Comparison of ENCODE assay signal across 12 mouse cellular contexts in the genomic region with DNA sequence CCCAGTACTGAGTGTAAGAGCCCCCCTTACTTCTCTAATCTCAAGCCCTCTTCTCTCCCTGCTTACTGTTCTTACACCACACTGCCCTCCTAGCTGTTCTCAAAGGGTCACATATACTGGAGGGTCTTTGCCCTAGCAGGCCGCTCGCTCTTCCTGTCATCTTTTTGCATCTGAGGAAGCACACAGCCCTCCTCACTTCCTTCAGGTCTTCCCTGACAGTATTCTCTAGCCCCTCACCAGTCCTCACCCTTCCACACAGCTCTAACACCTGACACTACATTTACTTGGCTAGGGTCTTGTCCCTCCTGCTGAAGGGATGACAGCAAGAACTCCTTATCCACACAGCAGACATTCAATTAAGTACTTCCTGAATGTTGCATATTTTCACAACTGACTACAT. TPM values are rescaled to one million over a fixed set of nuclear protein-coding genes. Genes with fewer than 3 reads are reported as not detected.
DNase-seq lines count a peak whose midpoint lies in the region; ATAC-seq and TF ChIP-seq lines count a peak whose summit lies in the region.
"Had no signal": no experiment of that assay in that cellular context is flagged by ENCODE, and none has a peak within 500 bp of the region (broad histone marks: within the 10 kb centered on the region; RNA-seq: fewer than 3 reads in every experiment).

No protein-coding gene starts in this region.

- ATAC-seq in forebrain, embryonic 13.5 days: no peak
- no peak for ATAC-seq in forebrain, embryonic 12.5 days (ENCODE audit: low FRiP score)
- no peak for ATAC-seq in kidney, postnatal 0 days (replicated peaks; ENCODE audit: low FRiP score, low read depth)
- no peak for ATAC-seq in kidney, embryonic 14.5 days (ENCODE audit: low FRiP score, low TSS enrichment)
- no peak for ATAC-seq in G1E (ENCODE audit: extremely low read depth, insufficient number of reproducible peaks, low FRiP score, poor library complexity, severe bottlenecking)
- ATAC-seq in liver, embryonic 15.5 days (ENCODE audit: insufficient read depth): no peak

- peak overlapping the region; percentile 26 for H3K9ac ChIP-seq in forebrain, embryonic 13.5 days
- no peak overlapping the region for H3K9ac ChIP-seq in forebrain, embryonic 12.5 days
- no peak overlapping the region for H3K9ac ChIP-seq in kidney, postnatal 0 days (ENCODE audit: low read depth, low read length)
- H3K9ac ChIP-seq in kidney, embryonic 14.5 days (ENCODE audit: low read depth, low read length): no peak overlapping the region
- H3K9ac ChIP-seq in liver, embryonic 15.5 days: peak overlapping the region; percentile 28

- no peak for TF ChIP-seq CTCF in kidney, postnatal 0 days (IDR thresholded peaks at IDR 0.05; ENCODE audit: low read depth)
- TF ChIP-seq CTCF in G1E (IDR thresholded peaks at IDR 0.05; ENCODE audit: low read depth, low read length): no peak

- H3K4me3 ChIP-seq in forebrain, embryonic 13.5 days: no peak overlapping the region
- no peak overlapping the region for H3K4me3 ChIP-seq in forebrain, embryonic 12.5 days (replicated peaks)
- 0 out of 2 replicates have a peak overlapping the region, but pooled peaks have one; percentile 7 for H3K4me3 ChIP-seq in kidney, postnatal 0 days (replicated peaks; ENCODE audit: low read depth, low read length)
- H3K4me3 ChIP-seq in kidney, embryonic 14.5 days (ENCODE audit: low read length): no peak overlapping the region
- H3K4me3 ChIP-seq in G1E (ENCODE audit: low read depth, low read length): peak overlapping the region; percentile 28; the same call in 1 of the 2 replicates
- H3K4me3 ChIP-seq in liver, embryonic 15.5 days (replicated peaks): peak overlapping the region; percentile 93

- H3K4me1 ChIP-seq in forebrain, embryonic 13.5 days: peaks cover 28% of the 10 kb centered on the region
- H3K4me1 ChIP-seq in forebrain, embryonic 12.5 days: peaks cover 27% of the 10 kb centered on the region
- H3K4me1 ChIP-seq in kidney, postnatal 0 days (replicated peaks; ENCODE audit: insufficient read depth, low read length): peaks cover 8% of the 10 kb centered on the region; the same call in 1 of the 2 replicates
- peaks cover 24% of the 10 kb centered on the region; the same call in 1 of the 2 replicates for H3K4me1 ChIP-seq in kidney, embryonic 14.5 days (ENCODE audit: control insufficient read depth, insufficient read depth, low read length)
- H3K4me1 ChIP-seq in G1E (ENCODE audit: insufficient read depth, low read depth, low read length): peaks cover 63% of the 10 kb centered on the region
- peaks cover 63% of the 10 kb centered on the region for H3K4me1 ChIP-seq in liver, embryonic 15.5 days (replicated peaks)

- H3K27ac ChIP-seq in forebrain, embryonic 13.5 days: no peak overlapping the region
- H3K27ac ChIP-seq in forebrain, embryonic 12.5 days: no peak overlapping the region
- H3K27ac ChIP-seq in kidney, postnatal 0 days: no peak overlapping the region
- no peak overlapping the region for H3K27ac ChIP-seq in kidney, embryonic 14.5 days (ENCODE audit: low read depth, low read length)
- peak overlapping the region; percentile 64 for H3K27ac ChIP-seq in liver, embryonic 15.5 days (replicated peaks)

- H3K4me2 ChIP-seq in forebrain, embryonic 13.5 days: peak overlapping the region; percentile 18; the same call in 1 of the 2 replicates
- no peak overlapping the region for H3K4me2 ChIP-seq in forebrain, embryonic 12.5 days
- peak overlapping the region; percentile 82 for H3K4me2 ChIP-seq in kidney, postnatal 0 days (ENCODE audit: low read length)
- H3K4me2 ChIP-seq in kidney, embryonic 14.5 days (replicated peaks; ENCODE audit: low read depth, low read length): no peak overlapping the region; the same call in 1 of the 2 replicates
- H3K4me2 ChIP-seq in liver, embryonic 15.5 days: peak overlapping the region; percentile 77
- H3K4me2 ChIP-seq: midbrain, embryonic 11.5 days had no signal

- WGBS in forebrain, embryonic 13.5 days: 92% methylated on average over 2 of the region's 2 CpGs
- 93% methylated on average over 2 of the region's 2 CpGs for WGBS in forebrain, embryonic 12.5 days
- 78% methylated on average over 2 of the region's 2 CpGs for WGBS in kidney, postnatal 0 days
- 82% methylated on average over 2 of the region's 2 CpGs for WGBS in kidney, embryonic 14.5 days
- WGBS in liver, embryonic 15.5 days (ENCODE audit: insufficient replicate concordance): 51% methylated on average over 2 of the region's 2 CpGs

- no peaks in the 10 kb centered on the region for H3K9me3 ChIP-seq in forebrain, embryonic 13.5 days (replicated peaks)
- H3K9me3 ChIP-seq in forebrain, embryonic 12.5 days: no peaks in the 10 kb centered on the region
- H3K9me3 ChIP-seq in kidney, postnatal 0 days (replicated peaks; ENCODE audit: low read length): no peaks in the 10 kb centered on the region
- no peaks in the 10 kb centered on the region for H3K9me3 ChIP-seq in kidney, embryonic 14.5 days (ENCODE audit: control insufficient read depth, low read length)
- H3K9me3 ChIP-seq in G1E (replicated peaks): no peaks in the 10 kb centered on the region
- H3K9me3 ChIP-seq in liver, embryonic 15.5 days (replicated peaks): no peaks in the 10 kb centered on the region

- no peaks in the 10 kb centered on the region for H3K27me3 ChIP-seq in forebrain, embryonic 13.5 days
- H3K27me3 ChIP-seq in forebrain, embryonic 12.5 days: no peaks in the 10 kb centered on the region
- H3K27me3 ChIP-seq in kidney, postnatal 0 days (ENCODE audit: insufficient read depth, low read length): no peaks in the 10 kb centered on the region
- H3K27me3 ChIP-seq in kidney, embryonic 14.5 days (ENCODE audit: control insufficient read depth, insufficient read depth, low read length): no peaks in the 10 kb centered on the region
- no peaks in the 10 kb centered on the region for H3K27me3 ChIP-seq in G1E (ENCODE audit: insufficient read depth, low read length)
- no peaks in the 10 kb centered on the region for H3K27me3 ChIP-seq in liver, embryonic 15.5 days

- DNase-seq in kidney, postnatal 0 days (ENCODE audit: low spot score): no peak
- no peak for DNase-seq in G1E (ENCODE audit: low spot score)
- DNase-seq in left cerebral cortex, adult 8-10 months (ENCODE audit: low spot score in 2 of 2): no peak
- DNase-seq in layer of hippocampus, adult 8-10 months (ENCODE audit: low spot score in 2 of 2): no peak
- DNase-seq: B cell, adult 2 months; cerebellum, adult 8-10 months; right cerebral cortex, postnatal 25 days had no signal

- no peaks in the 10 kb centered on the region for H3K36me3 ChIP-seq in forebrain, embryonic 13.5 days (ENCODE audit: poor library complexity, severe bottlenecking)
- no peaks in the 10 kb centered on the region for H3K36me3 ChIP-seq in forebrain, embryonic 12.5 days (replicated peaks)
- H3K36me3 ChIP-seq in kidney, postnatal 0 days (ENCODE audit: insufficient read depth, low read length): no peaks in the 10 kb centered on the region
- H3K36me3 ChIP-seq in kidney, embryonic 14.5 days (ENCODE audit: control insufficient read depth, insufficient read depth, low read length): no peaks in the 10 kb centered on the region
- peaks cover 4% of the 10 kb centered on the region for H3K36me3 ChIP-seq in G1E (replicated peaks)
- no peaks in the 10 kb centered on the region for H3K36me3 ChIP-seq in liver, embryonic 15.5 days (replicated peaks)

RNA-seq across cellular contexts. Expression of a gene that starts 2.4 kb away (rescaled TPM):
- polyA plus RNA-seq in forebrain, embryonic 13.5 days (2015; fragmentation: Nextera tagmentation; extraction: Ambion mirVana): 73.2 and 84.7 TPM in 2 replicates
- 71.0 and 81.6 TPM in 2 replicates for polyA plus RNA-seq in forebrain, embryonic 12.5 days (2016; fragmentation: Nextera tagmentation; extraction: Ambion mirVana)
- 111 and 123 TPM in 2 replicates for polyA plus RNA-seq in kidney, postnatal 0 days (2015; fragmentation: Nextera tagmentation; extraction: Ambion mirVana)
- 89.0 and 141 TPM in 2 replicates for polyA plus RNA-seq in kidney, embryonic 14.5 days (2014; fragmentation: Nextera tagmentation; extraction: Ambion mirVana)
- total RNA-seq in G1E (2014; fragmentation: Nextera tagmentation): 97.7 and 124 TPM in 2 replicates
- 105 and 121 TPM in 2 replicates for total RNA-seq in G1E (2017)
- polyA plus RNA-seq in G1E (2012): 11.5 and 17.7 TPM in 2 replicates
- polyA plus RNA-seq in liver, embryonic 15.5 days (2015; fragmentation: Nextera tagmentation; extraction: Ambion mirVana): 87.8 and 106 TPM in 2 replicates
- total RNA-seq in left cerebral cortex, adult 8-10 months (2022): 10 to 100 TPM; 68.6 to 76.2 (median 74.4) TPM
- 100 to 1,000 TPM in 1 of 4 experiments, 10 to 100 TPM in 3; 80.2 to 101 (median 89.7) TPM for total RNA-seq in layer of hippocampus, adult 8-10 months (2022)

Comparison
In these comparisons a context has a peak if more than half of its experiments do, and no peak if none do; other contexts are left out.
1. H3K4me2 ChIP-seq: peak in forebrain, embryonic 13.5 days (single experiment), kidney, postnatal 0 days (single experiment) and liver, embryonic 15.5 days (single experiment); none in forebrain, embryonic 12.5 days (single experiment) and kidney, embryonic 14.5 days (single experiment).
2. H3K4me3 ChIP-seq: peak in kidney, postnatal 0 days (single experiment), G1E (single experiment) and liver, embryonic 15.5 days (single experiment); none in forebrain, embryonic 13.5 days (single experiment), forebrain, embryonic 12.5 days (single experiment) and kidney, embryonic 14.5 days (single experiment).
3. H3K9ac ChIP-seq: peak in forebrain, embryonic 13.5 days (single experiment) and liver, embryonic 15.5 days (single experiment); none in forebrain, embryonic 12.5 days (single experiment), kidney, postnatal 0 days (single experiment) and kidney, embryonic 14.5 days (single experiment).